Mouse (Mus musculus) small intestine, adult 2 months (tissue): ENCODE results near the gene Fgd2.

Source experiments
- CTCF ChIP-seq: fragments of 200-500 bp; IDR thresholded peaks from 2 replicates; pipeline ENCODE4 v1.5.1; 2012; ENCODE audit warnings: low read depth, mild to moderate bottlenecking, control low read depth, inconsistent platforms, low read length, moderate library complexity, mixed read lengths; ENCODE audit not compliant: insufficient replicate concordance, insufficient read length; ENCODE audit errors: extremely low read depth
- POLR2A ChIP-seq: fragments of 200-500 bp; IDR thresholded peaks from 2 replicates; pipeline ENCODE4 v1.6.1; 2012; ENCODE audit warnings: low read depth, mild to moderate bottlenecking, control low read depth, inconsistent platforms, low read length, moderate library complexity

DNA sequence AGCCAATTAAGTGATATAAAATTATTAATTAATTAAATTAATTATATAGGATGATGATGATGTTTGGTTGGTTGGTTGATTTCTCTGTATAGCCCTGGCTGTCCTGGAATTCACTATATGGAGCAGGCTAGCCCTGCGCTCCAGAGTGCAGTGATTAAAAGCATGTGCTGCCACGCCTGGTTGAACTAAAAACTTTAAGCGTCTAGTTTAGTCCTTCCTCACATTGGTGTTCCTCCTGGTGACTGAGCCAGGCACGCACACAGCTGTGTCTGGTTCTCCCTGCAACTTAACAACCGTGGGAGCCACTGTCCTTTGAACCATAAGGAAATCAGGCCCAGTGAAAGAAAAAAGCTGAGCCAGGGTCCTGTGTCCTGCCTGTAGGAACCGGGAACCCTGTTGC lies 45.4 kb downstream of the Fgd2 start:
- TF ChIP-seq POLR2A (no peak), CTCF (no peak)
